Mouse (Mus musculus) liver, adult 2 months (tissue): ENCODE results near the gene Plpp1. TPM values are rescaled to one million over a fixed set of nuclear protein-coding genes. Genes with fewer than 3 reads are reported as not detected.

Source experiments
- DNase-seq: peaks from one replicate; pipeline ENCODE4 v3.0.0-alpha.2; 2011; ENCODE audit warnings: low read depth, low spot score; ENCODE audit errors: extremely low read depth
- H3K27ac ChIP-seq: fragments of 200-500 bp; replicated peaks from 2 replicates; pipeline ENCODE4 v1.5.1; 2012; ENCODE audit warnings: low read depth, mild to moderate bottlenecking, control low read depth, inconsistent platforms, low read length; ENCODE audit not compliant: insufficient read depth
- H3K27me3 ChIP-seq: fragments of 200-500 bp; 2 replicates; pipeline ENCODE4 v1.6.1; 2012; ENCODE audit warnings: mild to moderate bottlenecking, moderate library complexity, low read length, inconsistent platforms; ENCODE audit not compliant: control insufficient read depth, insufficient read depth
- H3K36me3 ChIP-seq: fragments of 200-500 bp; 2 replicates; pipeline ENCODE4 v1.6.1; 2012; ENCODE audit warnings: low read length, inconsistent platforms; ENCODE audit not compliant: control insufficient read depth, insufficient read depth
- H3K4me1 ChIP-seq: fragments of 200-500 bp; 2 replicates; pipeline ENCODE4 v1.6.1; 2011; ENCODE audit warnings: low read length; ENCODE audit not compliant: control insufficient read depth, insufficient read depth
- H3K4me3 ChIP-seq: fragments of 200-500 bp; 2 replicates; pipeline ENCODE4 v1.5.1; 2011; ENCODE audit warnings: low read depth, mild to moderate bottlenecking, control low read depth, low read length, moderate library complexity; ENCODE audit not compliant: insufficient read depth
- H3K79me2 ChIP-seq: fragments of 200-500 bp; 2 replicates; pipeline ENCODE4 v1.6.1; 2012; ENCODE audit warnings: inconsistent platforms, mild to moderate bottlenecking, low read length, moderate library complexity; ENCODE audit not compliant: control insufficient read depth, insufficient read depth
- H3K9ac ChIP-seq: fragments of 200-500 bp; 2 replicates; pipeline ENCODE4 v1.6.1; 2012; ENCODE audit warnings: low read depth, mild to moderate bottlenecking, control low read depth, inconsistent platforms, low read length
- CTCF ChIP-seq: fragments of 200-500 bp; IDR thresholded peaks from 2 replicates; pipeline ENCODE4 v1.5.1; 2011; ENCODE audit warnings: low read depth, low read length, control low read depth
- POLR2A ChIP-seq: fragments of 200-500 bp; IDR thresholded peaks from 2 replicates; pipeline ENCODE4 v1.6.1; 2011; ENCODE audit warnings: low read length, control low read depth; ENCODE audit not compliant: insufficient read depth; ENCODE audit errors: extremely low read depth
- WGBS: fragments of 180-500 bp; shearing (Covaris S2); methylation state at CpG from one replicate; pipeline ENCODE4 v1.1.7; 2018; 5-methylcytosine and 5-hydroxymethylcytosine counted together
- polyA plus RNA-seq: library from polyadenylated mRNA; depleted of rRNA; stranded (reverse); fragments of >200 nt; gene quantifications from 2 replicates; pipeline ENCODE4 v1.2.3, GENCODE M21; 2012; rRNA removed
- total RNA-seq: library from RNA; depleted of rRNA; stranded (reverse); fragments of >200 nt; gene quantifications from 2 replicates; pipeline ENCODE4 v1.2.3, GENCODE M21; 2014; rRNA removed

The Plpp1 gene
- 18.6 and 24.3 TPM in 2 replicates for total RNA-seq
- 13.4 and 15.0 TPM in 2 replicates for polyA plus RNA-seq

GRCm38 (mm10) chr13:112800597-112801380, at the start of gene Plpp1:
TSS of gene Plpp1 (plus strand) at chr13:112800792.
- Histone ChIP-seq H3K36me3 (peaks cover 2% of the 10 kb centered on the region; the same call in 1 of the 2 replicates), H3K4me1 (peaks cover under 1% of the 10 kb centered on the region; the same call in 1 of the 2 replicates), H3K79me2 (no peaks in the 10 kb centered on the region), H3K4me3 (peak within 1 kb of the TSS; percentile 88), H3K27ac (peak within 1 kb of the TSS; percentile 14), H3K9ac (peak within 1 kb of the TSS; percentile 80), H3K27me3 (no peaks in the 10 kb centered on the region)
- no peak for TF ChIP-seq CTCF
- peak; percentile 85; the same call in 1 of the 2 replicates for TF ChIP-seq POLR2A
- peak; percentile 77 for DNase-seq
- whole genome bisulfite sequencing: under 1% methylated on average over 83 of the region's 83 CpGs

DNA sequence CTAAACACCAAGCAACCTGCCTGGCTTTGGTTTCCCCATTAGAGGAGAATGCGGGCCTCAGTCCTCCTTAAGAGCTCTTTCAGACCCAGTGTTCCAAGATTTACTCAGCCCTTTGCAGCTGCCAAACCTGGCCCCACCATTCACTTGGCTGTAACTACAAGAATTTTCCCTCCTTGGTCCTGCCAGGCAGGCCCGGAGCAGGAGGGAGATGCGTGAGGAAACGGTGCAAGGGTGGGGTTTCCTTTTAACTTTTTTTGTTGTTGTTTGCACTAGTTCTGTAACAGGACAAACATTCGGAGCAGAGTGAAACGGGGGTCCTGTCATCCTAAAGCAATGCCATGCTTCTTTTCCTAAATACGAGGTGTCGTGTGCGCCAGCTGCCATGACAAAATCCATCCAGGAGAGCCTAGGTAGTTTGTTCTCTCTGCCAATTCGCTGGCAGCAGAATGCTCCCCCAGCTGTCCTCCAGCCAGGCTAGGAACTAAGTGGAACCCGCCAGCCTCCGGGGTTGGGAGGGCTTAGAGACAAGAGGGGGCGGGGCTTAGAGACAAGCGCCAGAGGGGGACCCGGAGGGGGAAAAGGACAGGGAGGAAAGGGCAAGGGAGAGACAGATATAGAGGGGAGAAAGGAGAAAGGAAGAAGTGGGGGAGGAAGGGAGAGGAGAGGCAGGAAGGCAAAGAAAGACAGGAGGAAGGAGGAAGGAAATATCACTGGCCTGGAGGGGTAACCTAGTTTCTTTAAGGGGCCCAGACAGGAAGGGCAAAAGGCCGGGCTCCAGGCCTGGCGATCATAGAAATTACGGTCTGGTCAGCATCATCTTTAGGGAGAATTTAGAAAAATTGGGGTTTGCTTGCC, 48.9 kb upstream of the Plpp1 start:
- Histone ChIP-seq H3K36me3 (no peaks in the 10 kb centered on the region), H3K79me2 (no peaks in the 10 kb centered on the region), H3K9ac (no peak overlapping the region), H3K27me3 (no peaks in the 10 kb centered on the region), H3K27ac (peak overlapping the region; percentile 56), H3K4me3 (no peak overlapping the region), H3K4me1 (peaks cover 2% of the 10 kb centered on the region)
- TF ChIP-seq CTCF: no peak
- TF ChIP-seq POLR2A: no peak
- DNase-seq: no peak
- WGBS: 35% methylated on average over 18 of the region's 18 CpGs

GRCm38 (mm10) chr13:112752309-112752975, 48.1 kb upstream of the Plpp1 start:
- no peak overlapping the region for H3K9ac ChIP-seq

DNA sequence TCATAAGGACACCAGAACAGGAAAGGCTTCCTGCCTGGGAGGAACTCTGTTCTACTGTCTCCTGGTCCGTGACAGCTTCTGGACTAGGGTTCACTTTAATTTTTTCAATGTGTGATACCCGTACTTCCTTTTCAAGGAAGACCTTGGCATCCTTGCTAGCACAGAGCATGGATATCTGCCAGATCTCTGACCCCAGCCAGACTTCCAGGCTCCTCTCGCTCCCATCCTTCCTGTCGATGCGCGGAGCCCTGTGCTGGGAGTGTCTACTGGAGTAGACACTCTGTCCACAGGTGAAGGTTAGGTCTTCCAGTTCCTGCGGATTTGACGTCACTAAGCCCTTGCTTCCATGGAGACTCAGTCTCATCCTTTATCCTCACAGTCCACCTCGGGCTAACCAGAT, 47.1 kb upstream of the Plpp1 start:
- H3K36me3 ChIP-seq: no peaks in the 10 kb centered on the region
- H3K4me1 ChIP-seq: peaks cover 2% of the 10 kb centered on the region
- DNase-seq: peak; percentile 29
- 71% methylated on average over 9 of the region's 9 CpGs for WGBS
- no peak overlapping the region for H3K4me3 ChIP-seq
- H3K27ac ChIP-seq: peak overlapping the region; percentile 57
- H3K27me3 ChIP-seq: no peaks in the 10 kb centered on the region
- no peak overlapping the region for H3K9ac ChIP-seq
- H3K79me2 ChIP-seq: no peaks in the 10 kb centered on the region
- TF ChIP-seq POLR2A: no peak
- no peak for TF ChIP-seq CTCF

More at GRCm38 (mm10) chr13:112752309-112752975, 48.1 kb upstream of the Plpp1 start:
- H3K27ac ChIP-seq: no peak overlapping the region; the same call in 1 of the 2 replicates
- H3K4me1 ChIP-seq: peaks cover 2% of the 10 kb centered on the region
- H3K27me3 ChIP-seq: no peaks in the 10 kb centered on the region
- WGBS: 62% methylated on average over 11 of the region's 11 CpGs
- no peak for DNase-seq
- H3K4me3 ChIP-seq: no peak overlapping the region
- no peaks in the 10 kb centered on the region for H3K79me2 ChIP-seq
- no peaks in the 10 kb centered on the region for H3K36me3 ChIP-seq
- TF ChIP-seq POLR2A (no peak), CTCF (no peak)

- peaks cover 2% of the 10 kb centered on the region for H3K4me1 ChIP-seq
- no peaks in the 10 kb centered on the region for H3K79me2 ChIP-seq
- no peak overlapping the region for H3K4me3 ChIP-seq
- no peak overlapping the region for H3K27ac ChIP-seq
- no peak overlapping the region for H3K9ac ChIP-seq
- DNase-seq: no peak
- no peaks in the 10 kb centered on the region for H3K36me3 ChIP-seq
- WGBS: 76% methylated on average over 4 of the region's 4 CpGs
- H3K27me3 ChIP-seq: no peaks in the 10 kb centered on the region
- TF ChIP-seq CTCF (no peak), POLR2A (no peak)
Observed at GRCm38 (mm10) chr13:112754871-112755270, 45.7 kb upstream of the Plpp1 start.
